Mouse (Mus musculus) C2C12 (cell line): ENCODE results near the gene Clns1a.

Experiments
- CEBPB ChIP-seq: IDR thresholded peaks from one replicate; pipeline ENCODE4 v1.6.1; 2011; ENCODE audit warnings: low read depth, mild to moderate bottlenecking, control low read depth, moderate library complexity
- CTCF ChIP-seq: IDR thresholded peaks from one replicate; pipeline ENCODE4 v1.5.1; 2011; ENCODE audit not compliant: control insufficient read depth, insufficient read depth, insufficient read length
- MAX ChIP-seq: IDR thresholded peaks from one replicate; pipeline ENCODE4 v1.6.1; 2011; ENCODE audit warnings: mild to moderate bottlenecking, control low read depth

DNA sequence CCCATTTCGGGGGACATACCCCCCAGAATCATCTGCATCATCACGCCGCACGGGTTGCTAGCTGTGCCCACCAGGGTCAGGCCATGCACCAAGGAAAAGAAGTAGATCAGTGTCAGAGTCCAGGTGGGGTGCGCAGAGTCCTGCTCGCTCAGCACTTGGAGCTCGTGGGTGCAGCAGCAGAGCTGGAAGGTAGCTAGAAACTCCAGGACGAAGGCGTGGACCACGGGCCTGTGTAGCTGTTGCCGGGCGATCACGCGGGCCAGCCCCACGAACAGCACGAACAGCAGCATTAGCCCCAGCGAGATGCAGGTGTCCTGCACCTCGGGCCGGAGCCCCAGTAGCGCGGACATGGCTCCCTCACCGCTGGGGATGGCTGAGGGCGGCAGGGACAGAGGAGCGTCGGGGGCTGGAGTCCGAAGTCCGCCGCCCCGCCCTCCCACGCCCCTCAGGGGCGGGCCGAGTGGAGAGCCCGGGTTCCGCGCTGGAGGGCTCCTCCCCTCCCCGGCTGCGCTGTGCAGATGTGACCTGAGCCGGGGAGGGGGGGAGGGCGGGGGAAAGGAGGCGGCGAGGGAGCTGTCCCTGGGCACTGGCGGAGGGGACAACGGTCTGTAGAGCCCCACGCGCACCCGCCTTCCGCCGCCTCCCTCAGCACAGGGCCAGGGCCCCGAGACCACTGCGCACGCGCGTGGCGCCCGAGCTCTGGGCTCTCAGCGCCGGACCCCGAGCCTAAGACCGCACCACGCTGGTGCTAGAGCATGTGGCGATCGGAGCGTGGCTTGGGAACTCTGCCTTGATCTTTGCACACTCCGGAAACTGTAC lies 41.4 kb downstream of the Clns1a start, which contains the start of gene Aqp11:
- TF ChIP-seq CEBPB: no peak
- no peak for TF ChIP-seq CTCF
- no peak for TF ChIP-seq MAX
